7 mouse cellular contexts compared by ENCODE assay signal in genomic region chr9:50658391-50658790, GRCm38 (mm10). TPM values are rescaled to one million over a fixed set of nuclear protein-coding genes. Genes with fewer than 3 reads are reported as not detected.
A peak's percentile ranks its signal among the peaks of the same experiment; 100 is the strongest.
DNase-seq lines count a peak whose midpoint lies in the region; ATAC-seq lines count a peak whose summit lies in the region.

No protein-coding gene starts in this region.

- DNase-seq in left cerebral cortex, postnatal 10 days (ENCODE audit: extremely low spot score in 1 of 2, low spot score in 2 of 2) = no peak
- no peak for DNase-seq in adrenal gland, postnatal 36 days

- H3K4me3 ChIP-seq in megakaryocyte, embryonic 14.5 days (replicated peaks) = peak overlapping the region; percentile 99
- peak overlapping the region; percentile 76 for H3K4me3 ChIP-seq in embryonic facial prominence, embryonic 15.5 days (replicated peaks)
- peak overlapping the region; percentile 93 for H3K4me3 ChIP-seq in limb, embryonic 13.5 days
- H3K4me3 ChIP-seq in stomach, embryonic 16.5 days (replicated peaks; ENCODE audit: low read length) = peak overlapping the region; percentile 67

- no peak overlapping the region for H3K27ac ChIP-seq in embryonic facial prominence, embryonic 15.5 days (replicated peaks)
- no peak overlapping the region for H3K27ac ChIP-seq in limb, embryonic 13.5 days
- no peak overlapping the region for H3K27ac ChIP-seq in stomach, embryonic 16.5 days (ENCODE audit: low read length)

- no peak overlapping the region for H3K9ac ChIP-seq in embryonic facial prominence, embryonic 15.5 days
- H3K9ac ChIP-seq in limb, embryonic 13.5 days = peak overlapping the region; percentile 93
- peak overlapping the region; percentile 88 for H3K9ac ChIP-seq in stomach, embryonic 16.5 days (ENCODE audit: low read length)

- no peaks in the 10 kb centered on the region for H3K9me3 ChIP-seq in megakaryocyte, embryonic 14.5 days
- no peaks in the 10 kb centered on the region for H3K9me3 ChIP-seq in embryonic facial prominence, embryonic 15.5 days (replicated peaks)
- no peaks in the 10 kb centered on the region for H3K9me3 ChIP-seq in limb, embryonic 13.5 days
- H3K9me3 ChIP-seq in stomach, embryonic 16.5 days (replicated peaks; ENCODE audit: control insufficient read depth, low read length) = no peaks in the 10 kb centered on the region

- intact Hi-C loops in left cerebral cortex, postnatal 10 days (cut with DNase I) = loop anchor here (5.0 kb wide), 1 partner anchor 34 kb away; no protein-coding TSS in a partner anchor

- peak overlapping the region; percentile 74 for H3K4me2 ChIP-seq in embryonic facial prominence, embryonic 15.5 days (replicated peaks)
- peak overlapping the region; percentile 80 for H3K4me2 ChIP-seq in limb, embryonic 13.5 days (replicated peaks)
- H3K4me2 ChIP-seq in stomach, embryonic 16.5 days (ENCODE audit: low read depth, low read length) = peak overlapping the region; percentile 60

- H3K4me1 ChIP-seq in megakaryocyte, embryonic 14.5 days = peaks cover 20% of the 10 kb centered on the region
- H3K4me1 ChIP-seq in embryonic facial prominence, embryonic 15.5 days = peaks cover 16% of the 10 kb centered on the region
- H3K4me1 ChIP-seq in limb, embryonic 13.5 days = peaks cover 14% of the 10 kb centered on the region
- H3K4me1 ChIP-seq in stomach, embryonic 16.5 days (ENCODE audit: control insufficient read depth, insufficient read depth, low read length) = peaks cover 12% of the 10 kb centered on the region

- peaks cover 33% of the 10 kb centered on the region for H3K36me3 ChIP-seq in megakaryocyte, embryonic 14.5 days (replicated peaks; ENCODE audit: low read length)
- H3K36me3 ChIP-seq in embryonic facial prominence, embryonic 15.5 days = peaks cover 30% of the 10 kb centered on the region
- H3K36me3 ChIP-seq in limb, embryonic 13.5 days = peaks cover 33% of the 10 kb centered on the region
- peaks cover 3% of the 10 kb centered on the region; the same call in 1 of the 2 replicates for H3K36me3 ChIP-seq in stomach, embryonic 16.5 days (ENCODE audit: control insufficient read depth, insufficient read depth, low read length)

- no peaks in the 10 kb centered on the region for H3K27me3 ChIP-seq in megakaryocyte, embryonic 14.5 days (replicated peaks)
- H3K27me3 ChIP-seq in embryonic facial prominence, embryonic 15.5 days = no peaks in the 10 kb centered on the region
- H3K27me3 ChIP-seq in limb, embryonic 13.5 days = no peaks in the 10 kb centered on the region
- H3K27me3 ChIP-seq in stomach, embryonic 16.5 days (ENCODE audit: control insufficient read depth, insufficient read depth, low read length) = no peaks in the 10 kb centered on the region

- 17% methylated on average over 5 of the region's 5 CpGs for WGBS in embryonic facial prominence, embryonic 15.5 days
- WGBS in limb, embryonic 13.5 days = 19% methylated on average over 5 of the region's 5 CpGs
- WGBS in stomach, embryonic 16.5 days = 16% methylated on average over 5 of the region's 5 CpGs

- ATAC-seq in megakaryocyte, adult 5-6 weeks (ENCODE audit: poor library complexity, severe bottlenecking) = no peak
- ATAC-seq in embryonic facial prominence, embryonic 15.5 days (ENCODE audit: insufficient number of reproducible peaks, low FRiP score, low TSS enrichment, low read depth) = no peak
- no peak for ATAC-seq in limb, embryonic 13.5 days (ENCODE audit: low FRiP score, low read depth)
- no peak for ATAC-seq in stomach, embryonic 16.5 days (ENCODE audit: insufficient read depth, low FRiP score)

RNA-seq across cellular contexts. Expression of gene Dlat, which starts 1.2 kb away (rescaled TPM):
- polyA plus RNA-seq in megakaryocyte, embryonic 14.5 days (2012; ENCODE audit: insufficient read depth, low replicate concordance) = 10.9 and 18.4 TPM in 2 replicates
- total RNA-seq in megakaryocyte, adult 5-6 weeks (2015) = 27.6 and 28.5 TPM in 2 replicates
- total RNA-seq in megakaryocyte, adult 5-6 weeks (2017) = 21.7 and 34.4 TPM in 2 replicates
- 50.1 and 51.3 TPM in 2 replicates for polyA plus RNA-seq in embryonic facial prominence, embryonic 15.5 days (2015; fragmentation: Nextera tagmentation; extraction: Ambion mirVana)
- polyA plus RNA-seq in limb, embryonic 13.5 days (2015; fragmentation: Nextera tagmentation; extraction: Ambion mirVana) = 41.4 and 45.4 TPM in 2 replicates
- 40.5 and 49.8 TPM in 2 replicates for polyA plus RNA-seq in stomach, embryonic 16.5 days (2015; fragmentation: Nextera tagmentation; extraction: Ambion mirVana)
- 100 to 1,000 TPM; 121 to 129 TPM for total RNA-seq in left cerebral cortex, postnatal 10 days (2021)
- 100 to 1,000 TPM; 161 to 169 TPM for total RNA-seq in adrenal gland, postnatal 36 days (2021)

RNA-seq across cellular contexts. Expression of gene Nkapd1, which starts 41.1 kb away (rescaled TPM):
- polyA plus RNA-seq in megakaryocyte, embryonic 14.5 days (2012; ENCODE audit: insufficient read depth, low replicate concordance) = 2.9 and 3.9 TPM in 2 replicates
- 19.6 and 26.2 TPM in 2 replicates for total RNA-seq in megakaryocyte, adult 5-6 weeks (2015)
- total RNA-seq in megakaryocyte, adult 5-6 weeks (2017) = 22.4 and 25.3 TPM in 2 replicates
- 23.1 and 25.2 TPM in 2 replicates for polyA plus RNA-seq in embryonic facial prominence, embryonic 15.5 days (2015; fragmentation: Nextera tagmentation; extraction: Ambion mirVana)
- 24.5 and 26.9 TPM in 2 replicates for polyA plus RNA-seq in limb, embryonic 13.5 days (2015; fragmentation: Nextera tagmentation; extraction: Ambion mirVana)
- polyA plus RNA-seq in stomach, embryonic 16.5 days (2015; fragmentation: Nextera tagmentation; extraction: Ambion mirVana) = 15.5 and 18.2 TPM in 2 replicates
- 10 to 100 TPM; 28.9 to 30.3 TPM for total RNA-seq in left cerebral cortex, postnatal 10 days (2021)
- 10 to 100 TPM; 19.5 to 26.4 TPM for total RNA-seq in adrenal gland, postnatal 36 days (2021)

RNA-seq across cellular contexts. Expression of gene Pih1d2, which starts 41.3 kb away (rescaled TPM):
- polyA plus RNA-seq in megakaryocyte, embryonic 14.5 days (2012; ENCODE audit: insufficient read depth, low replicate concordance) = 0.19 TPM in 1 of 2 replicates, not detected in the other
- total RNA-seq in megakaryocyte, adult 5-6 weeks (2015) = 0.48 TPM in 1 of 2 replicates, not detected in the other
- 0.40 TPM in 1 of 2 replicates, not detected in the other for total RNA-seq in megakaryocyte, adult 5-6 weeks (2017)
- 8.8 and 12.8 TPM in 2 replicates for polyA plus RNA-seq in embryonic facial prominence, embryonic 15.5 days (2015; fragmentation: Nextera tagmentation; extraction: Ambion mirVana)
- 3.7 and 3.8 TPM in 2 replicates for polyA plus RNA-seq in limb, embryonic 13.5 days (2015; fragmentation: Nextera tagmentation; extraction: Ambion mirVana)
- 3.7 and 3.9 TPM in 2 replicates for polyA plus RNA-seq in stomach, embryonic 16.5 days (2015; fragmentation: Nextera tagmentation; extraction: Ambion mirVana)
- 1 to 10 TPM; 1.4 to 2.1 TPM for total RNA-seq in left cerebral cortex, postnatal 10 days (2021)
- 1 to 10 TPM; 2.2 to 2.3 TPM for total RNA-seq in adrenal gland, postnatal 36 days (2021)

RNA-seq across cellular contexts. Expression of gene Timm8b, which starts 54.7 kb away (rescaled TPM):
- polyA plus RNA-seq in megakaryocyte, embryonic 14.5 days (2012; ENCODE audit: insufficient read depth, low replicate concordance) = 8.5 and 23.8 TPM in 2 replicates
- total RNA-seq in megakaryocyte, adult 5-6 weeks (2015) = 78.7 and 89.2 TPM in 2 replicates
- 163 and 189 TPM in 2 replicates for total RNA-seq in megakaryocyte, adult 5-6 weeks (2017)
- polyA plus RNA-seq in embryonic facial prominence, embryonic 15.5 days (2015; fragmentation: Nextera tagmentation; extraction: Ambion mirVana) = 208 and 217 TPM in 2 replicates
- 242 and 267 TPM in 2 replicates for polyA plus RNA-seq in limb, embryonic 13.5 days (2015; fragmentation: Nextera tagmentation; extraction: Ambion mirVana)
- 204 and 234 TPM in 2 replicates for polyA plus RNA-seq in stomach, embryonic 16.5 days (2015; fragmentation: Nextera tagmentation; extraction: Ambion mirVana)
- total RNA-seq in left cerebral cortex, postnatal 10 days (2021) = 100 to 1,000 TPM; 215 to 230 TPM
- 100 to 1,000 TPM; 196 to 200 TPM for total RNA-seq in adrenal gland, postnatal 36 days (2021)

RNA-seq across cellular contexts. Expression of gene Sdhd, which starts 54.8 kb away (rescaled TPM):
- polyA plus RNA-seq in megakaryocyte, embryonic 14.5 days (2012; ENCODE audit: insufficient read depth, low replicate concordance) = 6.3 and 16.9 TPM in 2 replicates
- total RNA-seq in megakaryocyte, adult 5-6 weeks (2015) = 165 and 185 TPM in 2 replicates
- 130 and 132 TPM in 2 replicates for total RNA-seq in megakaryocyte, adult 5-6 weeks (2017)
- polyA plus RNA-seq in embryonic facial prominence, embryonic 15.5 days (2015; fragmentation: Nextera tagmentation; extraction: Ambion mirVana) = 249 TPM in 2 replicates
- polyA plus RNA-seq in limb, embryonic 13.5 days (2015; fragmentation: Nextera tagmentation; extraction: Ambion mirVana) = 257 and 259 TPM in 2 replicates
- polyA plus RNA-seq in stomach, embryonic 16.5 days (2015; fragmentation: Nextera tagmentation; extraction: Ambion mirVana) = 380 and 381 TPM in 2 replicates
- 100 to 1,000 TPM; 145 to 154 TPM for total RNA-seq in left cerebral cortex, postnatal 10 days (2021)
- 100 to 1,000 TPM; 261 to 290 TPM for total RNA-seq in adrenal gland, postnatal 36 days (2021)
